Mouse (Mus musculus): ENCODE data around the gene Ggt7.
A peak's percentile ranks its signal among the peaks of the same experiment; 100 is the strongest.
"Not testable (repeated sequence)": the region's sequence is repeated elsewhere in the genome, so short reads cannot be mapped to it uniquely, and the experiment has no call there.

Gene Ggt7

GRCm38 (mm10) chr2:155517455-155518423 lies at the start of gene Ggt7, which contains the start of gene Acss2:
Gene Ggt7, minus strand, starts transcription at chr2:155518237.
Gene Acss2, plus strand, starts transcription at chr2:155517948.
- peak; percentile 99 for DNase-seq

DNA sequence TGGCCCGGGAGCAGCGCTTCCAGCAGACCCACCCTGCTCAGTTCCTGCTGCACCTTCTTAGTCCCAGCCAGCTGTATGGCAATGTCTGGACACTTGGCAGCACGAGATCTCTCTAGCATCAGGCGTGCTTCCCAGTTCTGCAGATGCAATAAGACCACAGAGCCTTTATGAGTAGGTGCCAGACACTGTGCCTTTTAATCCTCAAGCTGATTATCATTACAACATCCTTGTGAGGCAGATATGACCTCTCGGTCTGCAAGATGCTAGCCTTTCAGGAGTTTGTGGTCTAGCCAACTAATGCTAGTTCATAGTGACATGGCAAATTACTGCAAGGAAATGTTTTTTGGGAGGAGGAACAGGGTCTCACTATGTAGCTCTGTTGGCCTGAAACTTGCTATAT lies 49.7 kb upstream of the Ggt7 start:
- no peak for DNase-seq

DNA sequence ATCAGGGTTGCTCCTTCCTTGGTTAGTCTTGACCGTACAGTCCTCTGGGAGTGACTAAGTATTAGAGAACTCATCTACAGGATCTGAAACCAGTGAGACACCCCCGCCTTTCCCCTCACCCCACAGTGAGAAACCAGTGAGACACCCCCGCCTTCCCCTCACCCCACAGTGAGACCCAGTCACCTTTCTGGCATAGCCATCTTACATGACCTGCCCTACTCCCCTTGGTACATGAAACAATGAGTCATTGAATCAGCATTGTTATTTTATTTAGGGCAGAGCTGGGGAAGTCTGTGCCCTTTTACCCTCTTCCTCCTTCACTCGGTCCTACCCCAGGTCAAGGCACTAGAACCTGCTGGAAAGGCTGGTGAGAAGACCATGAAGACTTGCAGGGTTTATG lies 44.9 kb upstream of the Ggt7 start:
- DNase-seq = no peak

DNA sequence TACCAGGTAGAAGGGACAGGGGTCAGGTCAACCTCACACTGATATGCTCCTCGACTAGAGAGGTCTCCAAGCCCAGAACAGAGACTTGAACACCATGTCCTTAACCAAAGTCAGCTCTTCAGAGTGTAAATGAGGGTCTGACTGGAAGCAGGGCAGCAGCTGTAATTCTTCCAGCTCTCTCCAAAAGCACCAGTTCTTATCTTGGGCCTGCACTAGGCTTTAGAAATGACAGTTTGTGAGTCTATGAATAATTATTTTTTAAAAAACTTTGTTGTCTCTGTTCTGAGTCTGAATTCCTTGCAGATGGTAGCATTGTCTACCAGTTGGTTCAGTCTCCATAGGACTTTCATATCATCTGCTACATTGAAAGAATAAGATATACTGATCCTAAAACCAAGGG lies 44.2 kb upstream of the Ggt7 start:
- DNase-seq = no peak

- DNase-seq = no peak
Measured at GRCm38 (mm10) chr2:155554426-155554985, 36.5 kb upstream of the Ggt7 start.

- DNase-seq = no peak
Measured at GRCm38 (mm10) chr2:155552949-155553354, 34.9 kb upstream of the Ggt7 start.

- DNase-seq = no peak
Measured at GRCm38 (mm10) chr2:155552336-155552735, 34.3 kb upstream of the Ggt7 start.

- no peak for DNase-seq
Measured at GRCm38 (mm10) chr2:155546955-155547354, 28.9 kb upstream of the Ggt7 start.

GRCm38 (mm10) chr2:155540822-155541458 lies 22.9 kb upstream of the Ggt7 start:
- DNase-seq = peak; percentile 41

DNA sequence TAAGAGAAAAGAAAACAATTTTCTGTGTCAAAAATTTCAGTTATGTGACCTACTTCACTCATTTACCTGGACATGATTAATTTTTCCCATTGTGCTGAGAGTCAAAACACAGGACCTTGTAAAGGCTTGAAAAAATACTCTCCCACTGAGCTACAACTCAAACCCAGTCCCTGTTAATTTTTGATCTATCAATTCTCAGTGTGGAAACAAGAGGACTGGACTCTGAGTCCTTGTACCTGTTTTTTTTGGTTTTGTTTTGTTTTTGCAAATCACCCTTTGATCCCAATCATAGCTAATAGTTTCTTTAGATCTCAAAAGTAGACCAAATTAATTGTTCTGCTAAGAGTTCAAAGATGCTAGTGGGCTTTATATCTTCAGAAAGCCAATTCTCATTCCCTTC lies 21.7 kb upstream of the Ggt7 start:
- DNase-seq = no peak

DNA sequence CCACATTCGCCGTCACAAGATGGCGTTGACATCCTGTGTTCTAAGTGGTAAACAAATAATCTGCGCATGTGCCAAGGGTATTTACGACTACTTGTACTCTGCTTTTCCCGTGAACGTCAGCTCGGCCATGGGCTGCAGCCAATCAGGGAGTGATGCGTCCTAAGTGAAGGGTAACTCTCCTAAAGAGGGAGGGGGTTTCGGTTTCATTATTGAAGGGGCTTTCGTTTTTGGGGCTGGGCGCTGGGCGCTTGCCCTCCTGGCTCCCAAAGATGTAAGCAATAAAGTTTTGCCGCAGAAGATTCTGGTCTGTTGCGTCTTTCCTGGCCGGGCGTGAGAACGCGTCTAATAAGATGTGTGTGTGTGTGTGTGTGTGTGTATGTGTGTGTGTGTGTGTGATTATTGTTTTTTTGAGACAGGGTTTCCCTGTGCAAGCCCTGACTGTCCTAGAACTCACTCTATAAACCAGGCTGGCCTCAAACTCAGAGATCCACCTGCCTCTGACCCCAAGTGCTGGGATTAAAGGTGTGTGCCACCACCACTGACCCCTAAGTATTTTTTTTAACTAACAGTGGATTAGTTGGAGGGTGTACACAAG lies 20.5 kb upstream of the Ggt7 start:
- not testable (repeated sequence) for DNase-seq

DNA sequence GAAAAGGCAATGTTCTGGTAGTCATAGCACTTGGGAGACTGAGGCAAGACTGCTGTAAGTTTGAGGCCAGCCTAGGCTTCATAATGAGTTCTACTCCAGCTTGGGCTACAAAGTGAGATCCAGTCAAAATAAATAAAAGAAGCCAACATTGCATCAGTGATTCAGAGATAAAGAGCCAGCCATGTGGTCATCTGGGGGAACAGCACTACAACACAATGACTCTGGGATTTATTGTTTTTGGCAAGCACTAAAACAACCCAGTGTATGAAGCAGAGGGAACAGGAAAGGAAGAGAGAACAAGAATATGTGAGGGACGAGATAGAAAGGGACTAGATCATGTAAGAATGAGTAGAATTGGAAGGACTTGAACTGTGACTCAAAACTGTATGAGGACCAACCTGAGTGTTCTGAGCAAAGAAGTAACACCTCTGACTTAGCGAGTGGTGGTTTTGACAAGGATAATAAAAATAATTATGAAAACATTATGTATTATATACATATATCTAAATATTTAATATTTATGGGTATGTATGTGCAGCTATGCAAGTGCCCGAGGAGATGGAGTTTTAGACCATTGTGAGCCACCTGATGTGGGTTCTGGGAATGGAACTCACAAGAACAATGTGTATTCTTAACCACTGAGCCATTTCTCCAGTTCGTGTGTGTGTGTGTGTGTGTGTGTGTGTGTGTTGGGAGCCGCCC lies 19.9 kb upstream of the Ggt7 start:
- DNase-seq = no peak

- no peak for DNase-seq
Measured at GRCm38 (mm10) chr2:155536292-155536691, 18.3 kb upstream of the Ggt7 start.

DNA sequence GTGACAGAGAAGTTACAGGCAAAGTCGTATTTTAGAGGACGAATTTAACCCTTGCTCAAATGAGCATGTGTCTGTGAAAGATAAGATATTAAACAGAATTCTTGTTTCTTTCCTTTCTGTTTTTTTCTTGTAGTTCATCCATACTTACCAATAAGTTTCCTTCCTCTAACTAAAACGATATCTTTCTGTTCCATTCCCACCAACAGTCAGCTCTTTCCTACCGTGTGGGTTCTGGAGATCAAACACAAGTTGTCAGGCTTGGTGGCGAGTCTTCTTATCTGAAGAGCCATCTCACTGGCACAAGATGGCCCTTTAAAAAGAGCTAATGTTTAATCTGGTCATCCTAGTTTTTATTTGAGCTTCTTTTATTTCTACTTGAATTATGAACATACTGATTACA lies 9.3 kb upstream of the Ggt7 start:
- DNase-seq = no peak

GRCm38 (mm10) chr2:155524378-155524777 lies 6.3 kb upstream of the Ggt7 start:
- no peak for DNase-seq

DNA sequence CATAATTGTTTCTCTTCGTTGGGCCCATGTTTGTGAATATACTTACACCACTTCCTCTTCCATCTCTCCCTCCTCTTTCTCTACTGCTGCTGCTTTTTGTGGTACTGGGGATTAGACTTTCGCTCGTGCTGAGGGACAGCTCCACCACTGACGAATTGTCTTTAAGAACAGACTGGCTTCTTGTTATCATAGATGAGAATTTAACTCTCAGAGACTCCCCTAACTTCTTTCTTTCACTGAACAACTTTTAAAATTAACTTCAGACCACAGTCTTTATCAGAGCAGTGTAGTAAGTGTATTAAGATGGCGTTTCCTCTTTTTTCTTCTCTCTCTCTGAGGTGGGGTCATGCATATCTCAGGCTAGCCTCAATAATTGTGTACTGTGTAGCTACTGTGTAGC lies 5.7 kb upstream of the Ggt7 start:
- DNase-seq = no peak

GRCm38 (mm10) chr2:155518531-155519270 lies 664 bp upstream of the Ggt7 start:
- no peak for DNase-seq

DNA sequence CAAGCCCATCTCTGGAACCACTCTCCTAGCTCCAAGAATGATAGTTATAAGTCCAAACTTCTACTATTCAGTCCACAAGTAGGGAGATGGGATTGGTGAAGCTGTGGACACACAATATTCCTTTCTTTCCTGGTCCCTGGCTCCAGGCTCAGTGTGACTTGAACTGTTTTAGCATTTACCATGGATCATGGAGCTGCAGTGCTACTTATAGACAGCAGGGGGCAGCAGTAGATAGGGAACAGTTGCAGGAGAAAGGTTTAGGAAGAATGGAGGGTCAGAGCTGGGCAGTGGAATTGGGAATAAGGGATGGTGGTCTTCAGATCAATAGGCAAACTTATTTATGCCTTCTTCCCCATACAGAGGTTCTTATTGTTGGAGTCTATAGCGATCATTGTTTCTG lies 2.1 kb downstream of the Ggt7 start:
- DNase-seq = peak; percentile 77

- peak; percentile 90 for DNase-seq
Measured at GRCm38 (mm10) chr2:155514666-155515065, 3.4 kb downstream of the Ggt7 start.

- no peak for DNase-seq
Measured at GRCm38 (mm10) chr2:155513543-155513942, 4.5 kb downstream of the Ggt7 start.

GRCm38 (mm10) chr2:155512479-155512878 lies 5.6 kb downstream of the Ggt7 start:
- peak; percentile 76 for DNase-seq
